Mouse (Mus musculus) midbrain, postnatal 0 days (tissue): ENCODE results near the gene Fblim1. TPM values are rescaled to one million over a fixed set of nuclear protein-coding genes. Genes with fewer than 3 reads are reported as not detected.
"Not testable (repeated sequence)": the region's sequence is repeated elsewhere in the genome, so short reads cannot be mapped to it uniquely, and the experiment has no call there.

ENCODE experiments used
- ATAC-seq: fragments of 200-750 bp; cut with Nextera tagmentation; 2 replicates; pipeline ENCODE4 v1.8.0; 2017; ENCODE audit warnings: moderate number of reproducible peaks, mild to moderate bottlenecking, moderate TSS enrichment, moderate library complexity; ENCODE audit not compliant: low FRiP score
- DNase-seq: peaks from one replicate; pipeline ENCODE4 v3.0.0-alpha.2; 2015; ENCODE audit warnings: low spot score
- H3K27ac ChIP-seq: fragments of 300-500 bp; sonication (generic); 2 replicates; pipeline ENCODE4 v1.5.1; 2014; ENCODE audit warnings: low read depth, mild to moderate bottlenecking, low read length, mixed read lengths
- H3K27me3 ChIP-seq: fragments of 300-500 bp; sonication (generic); 2 replicates; pipeline ENCODE4 v1.6.1; 2014; ENCODE audit warnings: low read length, control low read depth, mixed read lengths; ENCODE audit not compliant: insufficient read depth
- H3K36me3 ChIP-seq: fragments of 300-500 bp; sonication (generic); 2 replicates; pipeline ENCODE4 v1.6.1; 2014; ENCODE audit warnings: low read length, control low read depth, mixed read lengths; ENCODE audit not compliant: insufficient read depth
- H3K4me1 ChIP-seq: fragments of 300-500 bp; sonication (generic); 2 replicates; pipeline ENCODE4 v1.6.1; 2014; ENCODE audit warnings: mild to moderate bottlenecking, control low read depth, antibody characterized with exemption, low read length, mixed read lengths; ENCODE audit not compliant: insufficient read depth
- H3K4me2 ChIP-seq: fragments of 300-500 bp; sonication (generic); 2 replicates; pipeline ENCODE4 v1.6.1; 2014; ENCODE audit warnings: low read depth, mild to moderate bottlenecking, low read length, mixed read lengths; ENCODE audit not compliant: poor library complexity, severe bottlenecking
- H3K4me3 ChIP-seq: fragments of 300-500 bp; sonication (generic); 2 replicates; pipeline ENCODE4 v1.5.1; 2014; ENCODE audit warnings: low read depth, mild to moderate bottlenecking, low read length, moderate library complexity
- H3K9ac ChIP-seq: fragments of 300-500 bp; sonication (generic); replicated peaks from 2 replicates; pipeline ENCODE4 v1.6.1; 2014; ENCODE audit warnings: mild to moderate bottlenecking, low read length, moderate library complexity, mixed read lengths; ENCODE audit not compliant: poor library complexity, severe bottlenecking
- H3K9me3 ChIP-seq: fragments of 300-500 bp; sonication (generic); 2 replicates; pipeline ENCODE4 v1.6.1; 2016; ENCODE audit warnings: low read length, control low read depth
- CTCF ChIP-seq: IDR thresholded peaks from 2 replicates; pipeline ENCODE4 v1.5.1; 2016; ENCODE audit warnings: antibody characterized with exemption, mild to moderate bottlenecking
- WGBS: fragments of 180-500 bp; shearing (Covaris S2); extraction: QIAGEN DNeasy Blood & Tissue Kit; methylation state at CpG from one replicate; pipeline ENCODE4 v1.1.7; 2014; 5-methylcytosine and 5-hydroxymethylcytosine counted together
- polyA plus RNA-seq: library from polyadenylated mRNA; unstranded; fragments of >200 nt; fragmentation: Nextera tagmentation; extraction: Ambion mirVana; gene quantifications from 2 replicates; pipeline ENCODE4 v1.2.1, GENCODE M21; 2015
- total RNA-seq: library from RNA; depleted of rRNA; stranded (reverse); fragments of >200 nt; gene quantifications from 2 replicates; pipeline ENCODE4 v1.2.3, GENCODE M21; 2014

The Fblim1 gene
- total and polyA plus RNA-seq, 2 experiments from 2014 or later, result 24.1 to 26.2 TPM

GRCm38 (mm10) chr4:141564660-141565059, 41.2 kb downstream of the Fblim1 start:
- ATAC-seq, result no peak

GRCm38 (mm10) chr4:141564209-141564608, 41.7 kb downstream of the Fblim1 start:
- H3K4me2 ChIP-seq, result no peak overlapping the region
- no peaks in the 10 kb centered on the region for H3K9me3 ChIP-seq
- no peaks in the 10 kb centered on the region for H3K4me1 ChIP-seq
- H3K36me3 ChIP-seq, result no peaks in the 10 kb centered on the region
- no peak overlapping the region for H3K27ac ChIP-seq
- H3K4me3 ChIP-seq, result no peak overlapping the region
- no peaks in the 10 kb centered on the region for H3K27me3 ChIP-seq
- WGBS, result 87% methylated on average over 4 of the region's 4 CpGs
- ATAC-seq, result no peak
- H3K9ac ChIP-seq, result no peak overlapping the region
- TF ChIP-seq CTCF, result no peak
- DNase-seq, result no peak

More at GRCm38 (mm10) chr4:141564660-141565059, 41.2 kb downstream of the Fblim1 start:
- Histone ChIP-seq H3K4me2 (no peak overlapping the region), H3K4me3 (no peak overlapping the region), H3K4me1 (no peaks in the 10 kb centered on the region), H3K9me3 (no peaks in the 10 kb centered on the region), H3K9ac (no peak overlapping the region), H3K36me3 (no peaks in the 10 kb centered on the region), H3K27me3 (no peaks in the 10 kb centered on the region), H3K27ac (no peak overlapping the region)
- WGBS, result 79% methylated on average over 3 of the region's 3 CpGs
- no peak for TF ChIP-seq CTCF
- DNase-seq, result no peak

GRCm38 (mm10) chr4:141562281-141562680, 43.6 kb downstream of the Fblim1 start:
- WGBS, result 84% methylated on average over 11 of the region's 11 CpGs
- Histone ChIP-seq H3K4me2 (no peak overlapping the region), H3K9ac (no peak overlapping the region), H3K9me3 (no peaks in the 10 kb centered on the region), H3K4me3 (no peak overlapping the region), H3K36me3 (no peaks in the 10 kb centered on the region), H3K27ac (no peak overlapping the region), H3K27me3 (no peaks in the 10 kb centered on the region), H3K4me1 (no peaks in the 10 kb centered on the region)
- no peak for ATAC-seq
- TF ChIP-seq CTCF, result no peak
- DNase-seq, result no peak

- ATAC-seq, H3K9me3 ChIP-seq, H3K4me1 ChIP-seq, H3K27me3 ChIP-seq, H3K27ac ChIP-seq, H3K36me3 ChIP-seq, H3K9ac ChIP-seq, DNase-seq, H3K4me2 ChIP-seq, H3K4me3 ChIP-seq: not testable (repeated sequence)
- TF ChIP-seq CTCF, result peak; percentile 37
- 72% methylated on average over 5 of the region's 5 CpGs for WGBS
These were observed 44.5 kb downstream of the Fblim1 start for GRCm38 (mm10) chr4:141561331-141561919.

DNA sequence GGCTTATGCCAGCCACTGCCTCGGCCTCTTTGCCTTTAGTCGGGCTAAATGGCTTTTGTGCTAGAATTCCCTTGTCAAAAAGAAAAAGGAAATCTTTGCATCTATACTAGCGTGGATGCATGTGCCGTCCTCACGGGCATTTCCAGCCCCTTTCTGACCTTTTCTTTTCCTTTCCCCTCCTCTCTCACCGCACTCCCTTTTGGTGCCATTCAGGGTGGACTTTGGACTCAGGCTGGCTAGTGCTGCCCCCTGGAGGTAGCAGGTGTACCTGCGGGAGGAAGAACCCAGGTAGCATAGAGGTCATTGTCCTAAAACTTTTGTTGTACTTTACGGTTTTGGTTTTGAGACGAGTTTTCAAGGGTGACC, 46.0 kb downstream of the Fblim1 start:
- Histone ChIP-seq H3K27ac (peak overlapping the region; percentile 93), H3K4me1 (no peaks in the 10 kb centered on the region), H3K4me2 (peak overlapping the region; percentile 71), H3K36me3 (no peaks in the 10 kb centered on the region), H3K9ac (peak overlapping the region; percentile 67), H3K9me3 (no peaks in the 10 kb centered on the region), H3K27me3 (no peaks in the 10 kb centered on the region), H3K4me3 (peak overlapping the region; percentile 35)
- peak; percentile 65; the same call in 1 of the 2 replicates for ATAC-seq
- TF ChIP-seq CTCF, result peak; percentile 96
- WGBS, result 2% methylated on average over 9 of the region's 9 CpGs
- peak; percentile 83 for DNase-seq

- H3K9ac ChIP-seq, result peak overlapping the region; percentile 67
- H3K27ac ChIP-seq, result peak overlapping the region; percentile 93
- WGBS, result under 1% methylated on average over 30 of the region's 30 CpGs
- peak; percentile 84 for ATAC-seq
- H3K27me3 ChIP-seq, result no peaks in the 10 kb centered on the region
- TF ChIP-seq CTCF, result no peak
- no peaks in the 10 kb centered on the region for H3K36me3 ChIP-seq
- H3K4me3 ChIP-seq, result peak overlapping the region; percentile 35
- H3K9me3 ChIP-seq, result no peaks in the 10 kb centered on the region
- peak overlapping the region; percentile 71 for H3K4me2 ChIP-seq
- peak; percentile 93 for DNase-seq
- no peaks in the 10 kb centered on the region for H3K4me1 ChIP-seq
These were observed 46.6 kb downstream of the Fblim1 start for GRCm38 (mm10) chr4:141559131-141559897.
